Mouse (Mus musculus) heart, adult 9 months (tissue): ENCODE measurements at regions not wholly inside any gene's neighbourhood (a gene's known extent, or its start where the extent isn't known, plus 50 kb on each side); places are given as distances from the start of the nearest gene placed in this dataset.

Source experiments
- DNase-seq, 2 experiments: peaks; one replicate each; pipeline ENCODE4 v3.0.0; 2022; ENCODE audit warnings: low spot score in 2 of 2

DNA sequence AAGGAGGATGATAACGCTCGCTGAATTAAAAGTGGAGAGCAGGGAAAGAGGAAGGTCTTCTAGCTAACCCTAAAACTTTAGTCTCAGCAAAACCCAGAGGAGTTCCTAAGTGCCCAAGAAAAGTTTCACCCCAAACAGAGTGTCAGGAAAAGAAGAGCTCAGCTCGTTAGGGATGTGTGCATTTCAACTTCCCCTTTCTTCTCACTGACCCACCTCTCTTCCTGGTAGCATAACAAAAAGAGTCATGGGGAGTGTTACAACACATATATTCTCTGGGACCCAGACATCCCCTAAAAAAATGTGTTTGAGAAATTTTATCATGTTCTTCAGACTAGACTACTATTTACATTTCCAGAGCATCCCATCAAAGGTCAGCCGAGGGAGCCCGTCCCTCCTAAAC, 432.6 kb downstream of the Mctp2 start:
- DNase-seq: peak in 1 of 2 experiments; percentile 13

DNA sequence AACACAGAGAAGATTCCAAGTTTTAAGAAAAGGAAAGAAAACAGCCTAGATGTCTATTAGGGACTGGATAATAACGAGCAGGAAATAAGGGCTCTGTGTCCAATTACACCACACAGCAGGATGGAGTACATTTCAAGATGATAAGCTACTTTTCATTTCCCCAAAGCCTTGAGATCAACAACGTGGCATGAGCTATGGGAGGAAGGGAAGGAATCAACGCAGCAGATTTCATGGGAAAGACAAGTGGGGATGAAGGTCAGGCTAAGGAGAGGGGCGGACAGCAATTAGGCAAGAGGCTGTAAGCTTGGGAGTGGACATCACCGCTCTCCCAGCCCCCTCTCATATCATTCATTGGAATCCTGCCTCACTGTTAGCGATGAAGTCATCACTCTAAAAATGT, 433.5 kb downstream of the Mctp2 start:
- DNase-seq: no peak

DNA sequence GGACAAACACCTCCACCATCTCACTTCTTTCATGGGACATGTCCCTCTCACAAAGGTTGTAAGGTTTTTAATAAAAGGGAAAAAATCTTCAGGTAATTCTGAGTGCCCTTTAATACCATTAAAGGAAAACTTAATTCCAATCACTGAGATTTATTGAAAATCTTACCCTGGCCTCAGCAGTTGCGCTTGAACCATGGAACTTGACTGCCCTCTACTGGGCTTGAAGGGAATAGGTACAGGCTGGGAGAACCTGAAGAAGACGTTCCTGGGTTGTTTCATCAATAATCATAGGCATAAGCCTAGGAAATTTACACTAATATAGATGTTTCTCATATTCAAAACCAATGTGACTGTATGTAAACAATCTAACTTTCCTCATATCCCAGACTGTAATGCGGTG, 439.3 kb downstream of the Mctp2 start:
- DNase-seq: peak; percentile 27 to 29

DNA sequence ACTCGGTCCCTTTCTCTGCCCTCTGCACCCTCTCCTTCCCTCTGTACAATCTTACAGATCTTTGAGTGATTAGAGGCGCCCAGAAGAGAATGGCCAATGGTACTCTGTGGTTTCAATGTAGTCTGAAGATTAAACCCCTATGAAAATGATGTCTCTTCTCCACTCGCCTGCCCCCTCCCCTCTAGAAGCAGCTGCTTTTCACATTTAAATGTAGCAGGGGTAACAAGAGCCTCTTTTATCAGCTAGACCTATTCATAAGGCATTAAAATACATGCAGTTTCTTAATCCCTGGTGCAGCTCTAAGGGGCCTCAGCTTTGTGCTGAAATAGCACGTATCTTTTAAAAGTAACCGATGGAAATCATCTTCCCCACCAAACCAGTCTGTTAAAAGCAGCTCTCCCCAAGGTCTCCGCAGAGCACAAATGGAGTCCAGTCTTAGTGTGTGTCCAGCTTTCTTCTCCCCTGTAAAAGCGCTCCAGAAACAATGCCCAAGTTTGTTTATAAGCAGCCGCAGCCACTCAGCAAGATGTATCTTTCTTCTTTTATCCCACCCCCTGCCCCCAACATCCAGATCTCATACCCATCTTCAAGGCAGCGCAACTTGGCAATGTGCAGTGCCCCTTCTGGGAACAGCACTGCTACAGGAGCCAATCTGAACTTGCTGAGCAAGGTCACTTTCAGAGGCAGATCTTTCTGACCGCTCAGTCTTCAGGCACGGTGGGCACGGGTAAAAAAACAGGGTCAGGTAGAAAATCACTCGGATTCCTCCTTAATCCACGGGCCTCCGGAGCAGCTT, 440.8 kb downstream of the Mctp2 start:
- no peak for DNase-seq

DNA sequence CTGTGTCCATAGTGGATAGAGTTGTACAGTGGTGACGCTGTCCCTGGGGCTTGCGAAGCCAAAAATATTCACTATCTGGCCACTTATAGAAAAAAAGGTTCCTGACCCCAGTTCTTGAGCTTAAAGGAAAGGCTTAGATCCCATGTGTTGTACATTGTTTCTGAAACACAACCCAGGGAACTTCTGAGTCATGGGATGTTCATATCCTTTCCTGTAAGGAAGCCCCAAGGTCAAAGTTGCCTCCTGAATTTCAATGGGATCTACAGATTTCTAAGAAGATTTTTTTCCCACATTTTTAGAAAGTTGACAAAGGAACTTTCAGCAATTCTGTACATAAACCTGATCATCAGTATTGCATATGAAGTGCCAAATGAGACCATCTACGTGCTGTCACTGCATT, 453.5 kb downstream of the Mctp2 start:
- peak in 1 of 2 experiments; percentile 7 for DNase-seq

DNA sequence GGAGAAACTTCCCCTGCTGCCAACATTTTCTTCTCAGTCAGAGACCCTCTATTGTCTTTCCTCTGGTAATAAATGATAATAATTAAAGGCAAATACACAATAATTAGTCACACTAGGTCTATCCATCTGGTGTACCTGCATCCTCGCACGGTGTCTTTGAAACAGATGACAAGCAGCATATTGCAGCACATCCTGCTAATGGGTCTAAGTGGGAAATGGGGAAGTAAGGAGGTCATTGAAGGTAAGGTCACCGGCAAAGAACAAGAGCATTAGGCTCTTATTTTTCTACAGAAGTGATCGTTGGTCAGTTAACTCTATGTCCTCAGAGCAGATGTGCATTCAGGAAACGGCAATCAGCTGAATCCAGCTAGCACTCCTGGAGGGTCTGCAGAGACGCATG, 457.2 kb downstream of the Mctp2 start:
- DNase-seq: no peak

DNA sequence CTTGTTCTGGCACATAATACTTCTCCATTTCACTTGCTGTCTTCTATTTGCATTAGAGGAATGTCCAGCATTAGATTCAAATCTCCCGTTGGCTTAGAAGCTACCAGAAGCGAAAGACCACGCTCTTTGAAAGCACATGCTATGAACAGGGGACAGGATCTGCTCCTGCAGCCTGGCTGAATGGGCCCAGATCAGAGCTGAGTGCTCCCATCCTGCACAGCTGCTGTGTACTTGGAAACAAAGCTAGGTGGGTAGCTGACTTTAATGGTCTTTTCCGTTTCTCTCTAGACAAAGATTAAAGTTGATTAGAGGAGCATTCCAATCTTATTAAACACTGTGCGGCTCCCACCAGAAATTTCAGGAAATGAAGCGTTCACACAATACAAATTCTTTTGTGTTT, 468.6 kb downstream of the Mctp2 start:
- peak in 1 of 2 experiments; percentile 3 for DNase-seq

DNA sequence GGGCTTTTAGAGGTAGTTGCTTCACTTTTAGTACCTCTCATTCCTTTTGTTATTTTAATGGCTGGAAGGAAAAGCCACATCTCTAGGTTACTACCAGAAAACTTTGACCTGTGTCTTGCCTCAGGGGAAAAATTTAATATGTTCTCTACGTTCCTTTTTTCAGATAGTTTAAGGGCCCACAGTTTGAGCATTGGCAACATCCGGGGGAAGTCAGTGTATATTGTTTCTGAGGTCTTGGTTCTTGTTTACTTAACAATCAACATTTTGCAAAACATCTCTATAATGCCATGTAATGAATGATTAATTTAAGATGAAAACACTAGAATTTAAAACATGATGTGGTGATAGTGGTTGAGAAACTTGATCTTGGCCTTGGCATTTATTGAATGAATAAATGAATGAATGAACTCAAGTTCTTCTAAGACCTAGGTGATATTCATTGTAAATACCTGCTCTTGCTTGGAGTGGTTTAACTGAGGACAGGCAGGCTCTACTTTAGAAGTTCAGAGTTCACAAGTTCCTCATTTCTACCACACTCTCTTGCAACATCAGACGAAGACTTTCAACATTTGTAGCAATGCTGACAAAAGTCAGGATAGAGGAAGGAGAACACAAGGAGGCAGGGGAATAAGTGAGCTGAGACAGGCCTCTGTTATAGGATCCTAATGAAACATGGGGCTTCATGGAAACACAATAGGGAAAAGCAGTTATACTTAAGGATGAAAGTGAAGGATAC, 474.4 kb downstream of the Mctp2 start:
- DNase-seq: no peak

DNA sequence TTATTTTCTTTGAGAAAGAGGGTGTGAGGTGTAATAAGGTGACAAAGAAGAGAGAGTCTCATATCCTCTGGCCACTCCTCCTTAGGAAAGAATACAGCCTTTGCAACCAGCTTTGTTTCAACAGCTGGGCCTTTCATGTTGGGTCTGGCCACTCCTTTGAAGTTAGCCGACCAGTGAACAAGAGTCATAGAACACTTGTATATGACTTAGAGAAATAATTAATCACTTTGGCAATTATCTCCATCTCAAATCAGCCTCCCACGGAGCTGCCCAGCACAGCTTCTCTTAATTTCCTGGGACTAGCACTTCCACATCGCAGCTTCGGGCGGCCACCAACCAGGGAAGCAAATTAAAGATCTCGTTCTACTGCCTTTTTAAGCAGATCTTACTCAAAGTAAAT, 476.8 kb downstream of the Mctp2 start:
- no peak for DNase-seq

DNA sequence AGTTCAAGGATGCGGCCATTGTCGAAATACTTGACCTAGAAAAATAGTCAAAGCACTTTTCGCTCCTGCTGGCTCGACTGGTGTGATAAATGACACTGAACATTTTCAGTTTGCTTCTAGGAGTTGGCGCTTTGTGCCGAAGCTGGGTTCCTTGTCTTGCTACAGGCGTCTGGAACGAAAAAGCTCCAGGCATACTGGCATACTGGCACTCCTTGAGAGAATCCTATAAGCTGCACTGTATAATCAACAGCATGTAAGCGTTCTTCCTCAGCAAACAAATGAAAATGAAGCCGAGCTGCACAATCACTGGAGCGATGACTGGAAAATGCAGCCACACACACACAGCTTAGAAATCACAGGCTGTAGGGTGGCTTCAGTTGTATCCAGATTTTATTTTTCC, 464.9 kb upstream of the Gm10295 start:
- no peak for DNase-seq

DNA sequence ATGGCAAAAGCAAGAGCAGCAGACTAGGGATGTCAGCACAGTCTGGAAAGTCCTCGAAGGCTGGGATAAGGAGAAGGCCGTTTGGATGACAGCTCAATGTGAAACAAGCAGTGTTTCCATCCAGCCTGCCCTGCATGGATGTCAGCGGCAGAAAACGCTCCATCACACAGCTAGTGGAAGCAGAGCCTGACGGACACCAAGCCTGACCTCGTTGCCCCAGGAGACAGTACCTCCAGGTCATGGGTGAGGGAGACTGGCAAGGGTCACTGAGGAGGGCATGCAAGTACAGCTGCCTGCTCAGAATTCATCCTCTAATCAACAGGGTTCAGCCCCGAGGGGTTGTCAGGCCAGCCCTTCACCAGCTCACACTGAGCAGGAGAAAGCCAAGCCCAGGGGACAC, 442.9 kb upstream of the Gm10295 start:
- no peak for DNase-seq

DNA sequence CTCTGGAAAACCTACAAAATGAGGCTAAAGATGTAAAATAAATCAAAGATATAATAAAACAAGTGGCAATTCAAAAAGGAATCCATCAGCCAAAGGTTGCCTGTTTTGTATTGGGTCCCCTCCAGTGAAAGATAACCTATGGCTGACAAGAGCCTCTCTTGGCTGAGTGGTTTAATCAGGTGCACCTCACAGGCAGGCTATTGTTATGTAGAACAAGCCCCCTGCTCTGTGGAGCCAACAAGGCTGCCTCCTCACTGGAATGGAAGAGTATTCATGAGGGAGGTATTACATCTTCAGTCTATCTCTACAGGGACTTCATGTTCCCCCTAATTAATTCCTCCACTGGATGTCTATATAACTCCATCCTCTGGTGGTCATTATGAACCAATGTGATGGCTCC, 437.1 kb upstream of the Gm10295 start:
- DNase-seq: no peak

DNA sequence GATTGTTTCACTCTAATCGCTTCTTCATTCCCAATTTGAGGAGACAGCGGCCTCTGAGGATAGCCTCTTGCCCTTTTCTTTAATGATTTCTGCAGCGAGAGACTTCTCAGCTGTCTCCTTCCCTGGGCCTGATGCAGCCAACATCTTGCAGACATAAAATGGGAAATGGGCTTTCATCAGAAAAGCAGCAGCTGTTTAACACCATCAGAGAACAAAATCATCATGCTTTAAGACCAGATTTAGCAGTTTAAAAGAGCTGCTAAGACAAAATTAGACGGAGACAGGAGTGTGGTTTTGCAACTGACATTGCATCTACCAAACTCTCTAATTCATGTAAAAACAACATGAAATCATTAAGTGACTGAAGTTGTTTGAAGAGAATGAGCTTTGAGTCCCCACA, 431.2 kb upstream of the Gm10295 start:
- no peak for DNase-seq

DNA sequence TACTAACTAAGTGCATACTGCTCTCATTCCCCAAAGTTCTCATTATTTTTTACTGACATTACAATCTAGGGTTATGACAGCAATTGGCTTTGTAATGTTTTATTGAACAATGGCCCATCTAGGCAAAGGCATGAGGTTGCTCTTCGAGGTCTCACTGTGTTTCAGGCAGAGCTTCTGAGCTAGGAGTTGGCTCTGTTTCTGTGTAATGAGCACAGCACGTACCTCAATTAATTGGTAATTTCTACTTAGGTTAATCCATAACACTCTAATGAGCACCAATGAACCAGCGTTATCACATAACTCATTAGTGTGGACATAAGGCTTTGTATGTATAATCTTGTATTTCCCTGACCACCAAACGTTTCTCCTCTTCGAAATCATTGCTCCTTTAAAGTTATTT, 398.6 kb upstream of the Gm10295 start:
- no peak for DNase-seq

DNA sequence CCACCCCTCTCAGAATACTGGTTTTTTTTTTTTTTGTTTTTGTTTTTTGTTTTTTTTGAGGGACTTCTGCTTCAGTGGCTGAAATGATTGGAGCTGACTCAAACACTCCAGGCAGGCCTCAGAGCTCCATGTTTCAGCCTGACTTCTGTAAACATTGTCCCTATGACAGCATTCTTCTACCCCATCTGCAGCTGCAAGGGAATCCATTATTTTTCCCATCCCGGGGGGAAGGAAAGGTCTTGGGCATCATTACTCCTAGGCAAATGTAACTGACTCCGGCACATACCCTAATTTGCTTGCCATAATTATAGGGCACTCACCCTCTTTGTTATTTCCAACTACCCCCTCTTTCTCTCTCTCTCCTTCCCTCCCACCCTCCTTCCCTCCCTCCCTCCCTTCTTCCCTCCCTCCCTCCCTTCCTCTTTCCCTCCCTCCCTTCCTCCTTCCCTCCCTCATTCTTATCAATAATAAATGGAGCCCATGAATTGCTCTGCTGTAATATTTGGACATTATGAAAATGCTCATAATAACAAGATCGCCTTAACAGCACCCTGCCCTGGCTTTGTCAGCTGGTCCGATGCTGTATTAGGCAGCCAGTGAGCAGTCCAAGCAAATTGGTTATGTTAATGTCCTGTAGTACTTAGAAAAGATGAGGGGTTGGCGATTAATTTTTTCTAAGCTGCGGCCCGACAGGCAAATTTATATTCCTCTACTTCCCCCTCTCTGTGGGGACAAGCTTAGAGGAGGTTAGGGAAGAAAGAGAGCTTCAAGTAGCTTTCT, 395.0 kb upstream of the Gm10295 start:
- DNase-seq: no peak

DNA sequence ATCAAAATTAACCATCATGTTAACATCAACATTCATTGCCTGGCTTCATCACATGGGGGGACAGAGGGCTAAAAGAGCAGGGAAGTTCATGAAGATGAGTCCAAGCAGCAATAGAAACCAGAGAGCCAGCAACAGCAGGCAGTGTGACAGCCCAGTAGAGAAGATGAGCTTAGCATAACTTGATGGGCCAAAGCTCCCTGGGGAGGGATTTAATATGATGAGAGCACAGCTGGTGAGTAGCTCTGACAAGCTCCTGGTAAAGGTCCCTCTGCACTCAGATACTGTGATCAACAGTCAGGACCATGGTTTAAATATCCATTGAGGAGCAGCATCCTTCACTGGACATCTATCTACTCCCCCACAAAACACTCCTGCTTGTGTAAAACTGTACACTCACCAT, 377.2 kb upstream of the Gm10295 start:
- DNase-seq: no peak

DNA sequence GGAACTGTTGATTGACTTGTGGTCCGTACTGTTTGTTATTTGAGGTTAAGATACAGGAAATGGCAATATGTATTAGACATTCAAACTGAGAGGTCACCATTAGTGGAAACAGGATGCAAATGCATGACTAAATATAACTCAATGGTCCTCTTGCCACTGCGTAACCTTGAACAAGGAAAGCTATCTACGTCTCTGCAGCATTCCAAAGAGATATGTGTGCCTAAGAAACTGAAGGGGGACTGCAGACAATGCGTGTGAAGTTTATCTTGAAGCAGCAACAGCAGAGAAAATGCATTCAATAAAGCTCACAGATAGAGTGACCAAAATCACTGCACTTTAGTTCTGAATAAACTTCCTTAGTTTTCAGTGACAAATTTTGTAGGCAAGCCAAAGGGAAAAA, 356.9 kb upstream of the Gm10295 start:
- no peak for DNase-seq

DNA sequence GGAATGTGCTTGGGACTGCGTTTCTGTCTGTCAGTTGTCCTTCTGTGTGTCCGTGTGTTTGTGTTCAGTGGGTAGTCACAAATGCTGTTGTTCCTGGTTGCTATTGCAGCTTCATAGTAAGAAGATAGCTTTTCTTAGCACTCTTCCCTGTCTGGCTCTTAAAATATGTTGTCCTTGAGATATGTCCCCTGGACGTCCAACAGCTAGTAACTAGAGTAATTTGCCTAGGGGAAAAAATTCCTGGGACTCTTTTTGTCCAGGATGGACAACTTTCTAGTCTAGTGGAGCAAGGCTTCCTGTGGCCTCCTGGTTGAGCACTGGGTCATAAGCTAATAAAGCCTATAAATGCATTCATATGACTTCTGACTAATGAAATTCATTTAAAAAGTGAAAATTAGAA, 354.9 kb upstream of the Gm10295 start:
- no peak for DNase-seq

DNA sequence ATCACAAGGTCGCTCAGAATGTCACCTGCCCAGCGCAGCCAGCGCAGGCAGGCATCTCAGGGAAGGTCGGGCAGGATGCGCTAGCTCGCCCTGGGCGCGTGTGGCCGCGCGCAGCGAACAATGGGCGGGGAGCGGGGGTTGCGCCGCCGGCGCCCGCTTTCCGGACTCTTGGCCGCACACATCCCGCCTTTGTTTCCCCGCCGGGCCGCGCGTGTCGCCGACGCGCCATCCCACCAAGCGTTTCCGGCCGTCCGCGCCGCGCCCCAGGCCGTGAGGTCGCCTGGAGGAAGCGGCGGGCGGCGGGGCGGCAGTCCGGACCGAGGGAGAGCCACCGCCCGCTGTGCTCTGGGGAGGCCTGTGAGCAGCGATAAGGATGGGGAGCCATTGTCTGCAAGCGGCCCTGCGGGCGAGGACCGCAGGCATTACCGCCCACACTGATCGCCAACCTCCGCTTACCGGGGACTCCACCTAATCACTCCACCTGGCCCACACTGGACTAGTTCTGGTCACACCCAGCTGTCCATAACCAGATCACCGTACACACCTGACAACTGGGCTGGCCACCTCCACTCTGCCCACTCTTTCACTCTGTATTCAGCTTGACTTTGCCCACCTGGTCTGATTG, 354.3 kb upstream of the Gm10295 start:
- peak; percentile 78 to 85 for DNase-seq

DNA sequence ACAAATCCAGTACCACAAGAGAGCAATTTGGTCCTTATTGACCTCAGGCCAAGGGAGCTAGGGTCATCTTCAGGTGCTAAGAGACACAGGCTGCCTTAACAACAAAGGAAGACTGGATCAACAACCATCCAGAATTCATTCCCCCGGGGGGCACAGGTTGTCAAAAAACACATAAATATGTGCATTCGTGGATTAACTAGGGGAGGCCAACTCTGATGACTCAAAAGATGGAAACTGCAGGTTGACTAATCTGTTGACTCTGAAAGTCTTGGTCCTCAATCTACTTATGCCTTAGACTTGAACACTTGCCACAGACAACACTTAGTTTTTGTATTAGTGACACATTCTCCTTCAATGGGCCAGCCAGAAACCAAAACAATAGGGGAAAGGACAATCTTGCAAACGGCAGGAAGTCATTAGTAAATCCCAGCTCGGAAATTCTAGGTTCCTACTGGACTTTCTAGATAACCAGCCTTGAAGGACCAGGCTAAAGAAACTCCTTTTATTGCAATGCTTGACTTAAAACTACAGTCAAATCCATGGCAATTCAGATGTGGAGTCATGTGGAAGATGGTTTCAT, 353.5 kb upstream of the Gm10295 start:
- peak; percentile 39 to 65 for DNase-seq
